Mouse (Mus musculus) right cerebral cortex, postnatal 10 days (tissue): ENCODE data around the gene Hivep3.
A peak's percentile ranks its signal among the peaks of the same experiment; 100 is the strongest.

ENCODE experiments used
- DNase-seq, 2 experiments: peaks; one replicate each; pipeline ENCODE4 v3.0.0; 2021; ENCODE audit warnings: low spot score in 2 of 2

The Hivep3 gene

GRCm38 (mm10) chr4:119760820-119761219, 27.2 kb downstream of the Hivep3 start:
- DNase-seq: no peak

GRCm38 (mm10) chr4:119761459-119762121, 28.0 kb downstream of the Hivep3 start:
- peak in 1 of 2 experiments; percentile 53 for DNase-seq

- DNase-seq: no peak
These were observed 28.6 kb downstream of the Hivep3 start for GRCm38 (mm10) chr4:119762171-119762570.

- no peak for DNase-seq
These were observed 34.5 kb downstream of the Hivep3 start for GRCm38 (mm10) chr4:119768046-119768445.

GRCm38 (mm10) chr4:119775913-119776312, 42.3 kb downstream of the Hivep3 start:
- DNase-seq: no peak

- no peak for DNase-seq
These were observed 43.6 kb downstream of the Hivep3 start for GRCm38 (mm10) chr4:119777146-119777545.

- peak; percentile 43 to 57 for DNase-seq
These were observed 46.2 kb downstream of the Hivep3 start for GRCm38 (mm10) chr4:119779561-119780400.

- no peak for DNase-seq
These were observed 47.3 kb downstream of the Hivep3 start for GRCm38 (mm10) chr4:119780881-119781280.

- DNase-seq: no peak
These were observed 51.4 kb downstream of the Hivep3 start for GRCm38 (mm10) chr4:119784959-119785358.

GRCm38 (mm10) chr4:119786307-119786706, 52.7 kb downstream of the Hivep3 start:
- DNase-seq: no peak

- no peak for DNase-seq
These were observed 53.1 kb downstream of the Hivep3 start for GRCm38 (mm10) chr4:119786721-119787120.

GRCm38 (mm10) chr4:119788746-119789145, 55.2 kb downstream of the Hivep3 start:
- no peak for DNase-seq

- DNase-seq: no peak
These were observed 56.0 kb downstream of the Hivep3 start for GRCm38 (mm10) chr4:119789495-119790148.

- no peak for DNase-seq
These were observed 65.3 kb downstream of the Hivep3 start for GRCm38 (mm10) chr4:119798891-119799290.

GRCm38 (mm10) chr4:119806556-119806955, 73.0 kb downstream of the Hivep3 start:
- no peak for DNase-seq

- DNase-seq: no peak
These were observed 73.8 kb downstream of the Hivep3 start for GRCm38 (mm10) chr4:119807359-119807758.

- no peak for DNase-seq
These were observed 75.7 kb downstream of the Hivep3 start for GRCm38 (mm10) chr4:119809245-119809644.

- DNase-seq: peak; percentile 60 to 83
These were observed 79.2 kb downstream of the Hivep3 start for GRCm38 (mm10) chr4:119812775-119813174.

GRCm38 (mm10) chr4:119813500-119814184, 80.1 kb downstream of the Hivep3 start:
- no peak for DNase-seq

GRCm38 (mm10) chr4:119814185-119815132, 80.9 kb downstream of the Hivep3 start:
- DNase-seq: peak; percentile 70 to 81
